Mouse (Mus musculus) G1E (cell line): ENCODE results near the gene Dgkz.

Source experiments
- CTCF ChIP-seq: IDR thresholded peaks from 2 replicates; pipeline ENCODE4 v1.5.1; 2012; ENCODE audit warnings: low read depth, low read length, inconsistent platforms, mixed read lengths
- GATA1 ChIP-seq: IDR thresholded peaks from 2 replicates; pipeline ENCODE4 v1.6.1; 2012; ENCODE audit warnings: borderline replicate concordance, low read length, inconsistent platforms, mixed read lengths
- GATA2 ChIP-seq: IDR thresholded peaks from 2 replicates; pipeline ENCODE4 v1.6.1; 2012; ENCODE audit warnings: low read depth, low read length, inconsistent platforms, borderline replicate concordance
- TAL1 ChIP-seq: conservative IDR thresholded peaks from 2 replicates; pipeline ENCODE4 v1.6.1; 2012; ENCODE audit warnings: low read depth, low read length, inconsistent platforms, mixed read lengths

- TF ChIP-seq CTCF (no peak), TAL1 (no peak), GATA1 (no peak), GATA2 (no peak)
These were observed 44.8 kb downstream of the Dgkz start for GRCm38 (mm10) chr2:91930761-91931291.
